Mouse (Mus musculus): Measurements from ENCODE around the gene Grin1.

Gene Grin1

DNA sequence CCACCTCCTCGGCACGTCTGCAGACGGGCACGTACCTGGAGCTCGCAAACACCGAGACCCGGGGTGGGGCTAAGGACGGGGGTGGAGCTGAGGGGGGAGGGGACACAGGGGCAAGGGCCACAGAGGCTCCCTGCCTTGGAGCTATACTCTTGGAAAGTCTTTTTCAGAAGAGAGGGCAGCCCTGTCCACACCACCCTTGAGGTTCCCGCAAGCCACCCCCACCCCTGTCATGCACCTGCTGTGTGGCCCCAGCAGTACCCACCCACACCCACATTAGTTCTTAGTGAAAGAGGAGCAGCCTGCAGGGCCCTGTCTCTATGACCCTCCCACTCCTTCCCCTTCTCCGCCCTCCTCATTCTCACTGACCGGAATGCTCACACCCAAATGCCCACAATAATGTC is 7.5 kb downstream of the Grin1 start:
- no peak for DNase-seq

DNA sequence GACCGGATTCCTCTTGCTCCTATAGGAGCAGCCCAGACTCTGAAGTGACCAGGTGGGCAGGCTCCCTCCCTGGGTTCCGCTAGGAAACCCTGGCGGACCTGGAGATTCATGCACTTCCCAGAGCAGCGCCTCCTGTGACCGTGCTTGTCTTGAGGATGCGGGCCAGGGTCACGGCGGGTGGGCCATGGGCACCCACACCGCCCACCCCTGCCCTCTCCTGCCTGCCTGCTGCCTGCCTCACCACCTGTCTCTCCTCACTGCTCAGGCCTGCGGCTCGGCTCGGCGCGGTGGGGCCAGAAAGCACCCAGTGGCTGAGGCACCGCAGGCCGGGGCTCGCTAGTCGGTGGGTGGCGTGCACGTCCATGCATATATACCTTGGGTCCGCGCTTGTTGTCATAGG is 8.0 kb downstream of the Grin1 start:
- no peak for DNase-seq

DNA sequence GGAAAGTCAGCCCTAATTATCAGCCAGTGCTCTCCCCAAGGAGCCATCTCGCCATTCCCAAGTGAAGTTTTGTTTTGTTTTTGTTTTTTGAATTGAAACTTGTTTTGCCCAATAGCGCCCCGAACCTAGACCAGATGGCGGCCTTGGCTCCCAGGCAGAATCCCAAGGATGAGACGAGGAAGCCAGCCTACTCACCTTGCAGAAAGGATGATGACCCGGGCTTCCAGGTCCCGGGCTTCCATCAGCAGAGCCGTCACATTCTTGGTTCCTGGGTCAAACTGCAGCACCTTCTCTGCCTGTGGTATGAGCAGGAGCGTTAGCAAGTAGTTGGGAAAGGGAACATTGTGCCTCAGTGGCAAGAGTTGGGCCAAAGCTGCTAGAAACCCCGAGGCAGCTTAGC is 8.8 kb downstream of the Grin1 start:
- DNase-seq: no peak

DNA sequence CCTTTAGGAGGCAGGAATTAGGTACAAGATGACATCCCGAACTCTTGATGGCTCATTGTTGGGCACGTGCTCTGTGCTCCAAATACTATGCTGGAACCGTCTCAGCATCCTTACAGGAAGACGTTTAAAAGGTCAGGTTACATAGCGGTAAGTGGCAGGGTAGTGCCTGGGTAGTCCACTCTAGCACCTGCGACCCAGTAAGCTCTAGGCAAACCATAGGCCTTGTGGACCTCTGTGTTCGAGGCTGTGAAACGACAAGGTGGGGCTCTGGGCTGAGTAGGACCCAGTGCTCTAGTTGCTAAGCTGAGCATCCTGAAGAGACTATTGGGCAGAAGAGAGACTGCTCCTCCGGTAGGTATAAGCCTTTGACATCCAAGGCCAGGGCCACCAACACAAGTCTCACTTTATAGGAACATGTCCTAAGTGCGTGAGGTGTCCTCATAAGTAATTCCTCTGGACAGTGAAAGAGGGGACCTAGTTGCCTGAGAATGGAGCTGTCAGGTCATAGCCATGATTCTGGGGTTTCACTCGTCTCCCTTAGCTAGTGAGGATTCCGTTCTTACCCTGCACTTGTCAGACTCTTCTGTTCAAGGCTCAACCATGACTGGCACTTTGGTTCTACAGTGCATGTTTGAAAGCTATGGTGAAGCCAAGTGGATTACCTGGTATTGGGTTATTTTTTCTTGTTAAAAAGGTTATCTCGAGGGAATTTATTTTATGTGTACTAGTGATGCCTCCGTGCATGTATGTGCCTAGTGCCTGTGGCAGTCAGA is 13.2 kb downstream of the Grin1 start:
- no peak for DNase-seq

DNA sequence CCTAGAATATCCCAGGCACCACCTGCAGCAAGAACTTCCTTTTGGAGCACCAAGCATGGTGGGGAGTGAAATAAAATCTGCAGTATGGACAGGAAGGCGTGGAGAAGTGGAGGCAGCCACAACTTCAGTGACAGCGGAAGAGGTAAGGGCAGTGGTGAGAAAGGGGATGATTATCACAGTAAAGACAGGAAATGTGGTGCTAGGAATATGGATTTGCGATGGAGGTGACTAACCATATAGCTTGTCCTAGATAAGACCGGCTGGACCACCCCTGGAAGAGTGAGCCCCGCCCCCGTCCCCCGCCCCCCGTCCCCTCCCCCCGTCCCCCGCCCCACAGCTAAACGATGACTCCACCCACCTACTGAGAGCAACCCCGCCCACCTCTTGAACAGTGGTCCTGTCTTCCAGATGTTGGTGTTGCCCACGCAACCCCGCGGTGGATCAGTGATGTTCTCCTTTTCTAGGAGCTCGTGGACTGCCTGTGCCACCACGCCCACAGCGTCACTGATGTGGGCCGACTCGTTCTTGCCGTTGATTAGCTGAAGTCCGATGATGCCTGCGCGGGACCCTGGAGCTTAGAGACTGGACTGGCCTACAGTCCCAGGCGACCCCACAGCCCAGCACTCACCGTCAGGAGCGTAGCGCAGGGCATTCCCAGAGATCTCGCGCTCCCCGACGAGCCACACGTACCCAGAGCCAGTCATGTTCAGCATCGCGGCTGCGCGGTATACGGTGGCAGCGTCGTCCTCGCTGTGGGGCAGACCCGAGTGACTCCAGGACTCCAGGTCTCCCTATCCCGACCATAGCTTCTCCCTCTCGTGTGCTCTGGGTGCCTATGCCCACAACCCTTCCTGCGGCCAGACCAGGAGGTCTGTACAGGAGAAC is 14.1 kb downstream of the Grin1 start:
- peak in 1 of 2 experiments; percentile 40 for DNase-seq

DNA sequence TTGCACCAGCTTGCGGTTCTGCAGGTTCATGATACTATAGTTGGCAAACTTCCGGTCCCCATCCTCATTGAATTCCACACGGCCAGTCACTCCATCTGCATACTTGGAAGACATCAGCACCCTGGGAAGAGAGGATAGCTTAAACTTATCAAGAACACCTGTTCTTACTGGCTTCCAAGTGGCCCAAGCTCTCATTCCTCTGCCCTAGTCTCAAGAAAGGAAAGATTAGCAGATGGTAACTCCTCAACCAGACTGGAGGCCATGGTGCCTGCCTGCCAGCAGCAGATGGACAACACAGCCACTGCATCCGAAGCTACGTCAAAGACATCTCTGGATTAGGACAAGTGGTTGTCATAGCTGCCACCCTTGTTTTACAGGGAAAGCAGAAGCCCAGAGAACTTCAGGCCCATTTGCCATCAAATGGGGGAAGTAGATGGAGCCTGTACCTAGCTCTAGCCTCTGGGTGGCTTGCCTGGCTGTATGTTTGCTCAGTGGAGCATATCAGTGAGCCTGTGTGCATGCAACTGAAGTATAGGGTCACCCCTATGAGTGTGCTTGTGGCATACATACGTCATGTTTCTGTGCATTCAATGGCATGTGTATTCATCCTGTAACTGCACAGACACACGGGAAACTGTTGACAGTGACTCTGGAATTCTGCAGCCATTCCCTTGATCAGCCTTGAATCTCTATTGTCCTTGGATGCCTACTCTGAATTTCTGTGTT is 14.9 kb downstream of the Grin1 start:
- no peak for DNase-seq

DNA sequence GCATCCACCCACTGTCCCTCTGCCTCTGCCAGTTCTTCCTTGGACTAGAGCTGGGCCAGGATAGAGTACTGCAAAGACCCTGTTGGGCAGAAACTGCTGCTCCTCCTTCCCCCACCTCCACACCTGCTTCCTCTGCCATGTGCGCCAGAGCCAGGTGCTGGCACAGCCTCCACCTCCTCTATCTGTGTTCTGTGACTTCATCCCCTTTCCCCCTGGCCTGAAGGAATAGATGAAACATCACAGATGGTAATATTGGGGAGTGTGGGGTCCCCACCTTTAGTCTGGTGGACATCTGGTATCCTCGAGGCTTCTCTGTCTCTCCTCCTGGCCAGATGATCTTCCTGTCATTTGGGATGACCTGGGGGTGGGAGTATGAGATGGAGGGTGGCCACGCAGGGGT is 15.5 kb downstream of the Grin1 start:
- no peak for DNase-seq

DNA sequence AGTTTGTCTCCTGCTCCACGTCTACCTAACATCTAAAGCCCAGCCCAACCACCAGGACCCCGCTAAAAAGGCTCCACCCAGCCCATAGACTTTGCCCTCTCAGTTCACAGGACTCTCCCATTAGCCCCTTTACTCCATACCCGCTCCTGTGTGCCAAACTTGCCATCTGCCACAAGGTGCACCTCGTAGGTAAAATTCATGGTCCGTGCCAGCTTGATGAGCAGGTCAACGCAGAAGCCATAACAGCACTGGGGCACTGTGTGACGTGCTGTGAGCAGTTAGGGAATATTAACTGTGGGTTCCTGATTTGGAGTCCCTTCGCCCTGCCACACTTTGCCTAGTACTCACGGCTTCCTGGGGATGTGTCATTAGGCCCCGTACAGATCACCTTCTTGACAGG is 20.9 kb downstream of the Grin1 start:
- DNase-seq: no peak

DNA sequence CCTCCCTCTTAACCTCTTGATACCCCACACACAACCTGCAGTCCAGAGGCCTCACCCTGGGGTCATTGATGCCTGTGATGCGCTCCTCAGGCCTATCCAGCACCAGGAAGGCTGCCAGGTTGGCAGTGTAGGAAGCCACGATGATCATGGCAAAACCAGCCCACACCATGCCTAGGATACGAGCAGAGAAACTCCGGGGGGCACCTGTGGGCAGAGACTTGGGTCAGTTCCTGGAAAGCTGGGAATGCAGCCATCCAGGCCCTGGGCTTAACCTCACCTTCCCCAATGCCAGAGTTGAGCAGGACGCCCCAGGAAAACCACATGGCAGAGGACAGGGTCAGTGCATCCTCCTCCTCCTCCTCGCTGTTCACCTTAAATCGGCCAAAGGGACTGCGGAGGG is 21.9 kb downstream of the Grin1 start:
- DNase-seq: no peak

DNA sequence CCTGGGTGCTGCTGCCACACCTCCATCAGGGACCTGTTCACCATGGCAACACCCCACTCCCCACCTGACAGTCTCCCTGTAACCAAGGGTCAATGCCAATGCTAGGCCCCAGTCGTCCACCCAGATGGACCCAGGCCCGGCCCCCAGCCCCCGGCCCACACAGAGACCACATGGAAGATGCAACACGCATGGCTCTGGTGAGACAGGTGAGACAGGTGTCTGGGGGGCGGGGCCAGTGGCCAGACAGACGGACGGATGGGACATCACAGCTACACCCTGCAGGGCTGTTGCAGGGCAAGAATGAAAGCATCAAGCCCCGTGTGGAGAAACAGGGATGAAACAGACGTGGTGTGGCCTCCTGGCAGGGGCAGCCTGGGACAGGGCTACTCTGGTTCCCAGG is 25.3 kb downstream of the Grin1 start:
- DNase-seq: no peak

DNA sequence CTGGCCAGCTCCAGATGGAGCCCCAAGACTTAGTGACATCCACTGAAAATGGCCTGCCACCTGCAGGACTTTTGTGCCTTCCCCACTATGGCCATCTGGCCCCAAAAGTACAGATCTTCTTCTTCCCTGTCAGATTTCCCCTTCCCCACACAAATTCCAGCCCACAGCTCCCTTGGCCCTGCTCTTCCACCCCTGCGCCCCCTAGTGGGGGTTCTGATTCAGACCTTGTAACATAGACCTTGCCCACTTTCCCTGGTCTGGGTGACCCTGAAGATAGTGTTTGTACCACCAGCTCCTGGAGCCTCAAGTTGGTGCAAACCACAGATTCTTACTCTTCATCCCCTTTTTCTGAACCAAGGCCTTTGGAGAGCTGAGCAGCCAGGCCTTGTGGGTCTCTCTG is 26.1 kb downstream of the Grin1 start:
- peak; percentile 70 to 94 for DNase-seq

DNA sequence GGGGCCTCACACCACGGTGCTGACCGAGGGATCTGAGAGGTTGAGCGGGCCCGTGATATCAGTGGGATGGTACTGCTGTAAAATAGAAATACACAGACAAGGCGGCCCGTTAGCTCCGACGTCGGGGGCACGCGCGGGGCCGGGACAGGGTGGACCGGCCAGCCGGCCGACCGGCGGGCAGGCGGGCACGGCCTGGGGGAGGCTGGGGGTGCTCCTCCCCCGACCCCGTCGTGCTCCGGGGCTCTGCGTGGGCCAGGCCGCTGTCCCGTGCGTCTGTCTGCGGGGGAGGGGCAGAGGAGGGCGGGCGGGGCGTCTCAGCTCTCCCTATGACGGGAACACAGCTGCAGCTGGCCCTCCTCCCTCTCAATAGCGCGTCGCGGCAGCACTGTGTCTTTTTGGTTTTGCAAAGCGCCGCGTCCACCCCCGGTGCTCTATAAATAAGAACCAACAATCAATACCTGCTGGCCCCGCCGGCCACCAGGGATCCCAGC is 26.9 kb downstream of the Grin1 start:
- peak in 1 of 2 experiments; percentile 44 for DNase-seq

DNA sequence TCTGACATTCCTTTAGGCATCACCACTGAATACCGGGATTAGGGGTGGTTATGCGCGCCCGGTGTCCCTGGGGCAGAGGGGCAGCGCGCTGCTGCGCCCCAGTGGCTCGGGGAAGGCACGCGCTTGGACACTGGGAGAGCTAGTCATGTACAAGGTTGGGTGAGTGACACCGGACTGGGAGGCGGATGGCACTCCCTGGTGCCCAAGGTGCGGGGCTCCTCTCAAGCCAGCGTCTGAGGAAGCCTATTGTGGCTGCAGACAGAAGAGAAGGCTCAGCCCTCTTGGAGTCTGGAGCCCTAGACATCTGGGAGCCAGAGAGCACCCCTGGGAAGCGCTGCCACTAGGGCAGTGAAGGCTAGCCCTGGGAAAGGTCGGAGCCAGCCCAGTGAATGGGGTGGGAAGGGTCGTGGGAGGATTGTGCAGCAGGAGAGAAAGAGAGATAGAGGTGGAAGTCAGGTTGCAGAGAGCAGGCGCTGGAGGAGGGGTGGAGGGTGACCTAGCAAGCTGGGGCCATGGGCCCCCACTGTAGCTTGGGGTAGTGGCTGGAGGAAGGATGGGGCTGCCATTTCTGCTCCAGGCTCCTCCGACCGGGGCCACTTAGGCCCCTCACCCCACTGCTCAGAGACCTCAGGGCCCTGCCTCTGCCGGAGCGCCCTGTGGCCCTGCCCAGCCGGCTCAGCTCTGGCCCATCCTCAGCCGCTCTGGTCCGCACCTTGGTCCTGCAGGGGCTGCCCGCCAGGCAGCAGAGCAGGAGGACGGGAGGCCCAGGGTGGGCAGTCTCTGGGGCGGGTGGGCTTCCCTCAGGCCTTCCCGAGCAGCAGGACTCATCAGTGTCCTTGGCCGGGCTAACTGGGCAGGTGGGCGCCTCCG is 27.6 kb downstream of the Grin1 start:
- peak in 1 of 2 experiments; percentile 51 for DNase-seq

DNA sequence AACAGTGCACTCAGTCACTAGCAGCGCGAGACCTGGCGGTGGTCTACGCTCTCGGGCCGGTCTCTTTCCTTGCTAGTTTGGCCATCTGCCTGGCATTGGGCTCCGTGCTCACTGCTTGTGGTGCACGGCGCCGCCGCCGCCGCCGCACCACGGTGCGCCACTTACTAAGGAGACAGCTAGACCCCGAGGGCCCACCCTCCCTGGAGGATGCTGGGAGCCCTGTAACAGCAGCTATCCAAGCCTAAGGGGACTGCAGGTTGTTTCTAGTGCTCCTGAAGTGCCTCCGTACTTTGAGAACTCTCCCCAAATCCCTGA is 28.2 kb downstream of the Grin1 start:
- DNase-seq: peak in 1 of 2 experiments; percentile 47

DNA sequence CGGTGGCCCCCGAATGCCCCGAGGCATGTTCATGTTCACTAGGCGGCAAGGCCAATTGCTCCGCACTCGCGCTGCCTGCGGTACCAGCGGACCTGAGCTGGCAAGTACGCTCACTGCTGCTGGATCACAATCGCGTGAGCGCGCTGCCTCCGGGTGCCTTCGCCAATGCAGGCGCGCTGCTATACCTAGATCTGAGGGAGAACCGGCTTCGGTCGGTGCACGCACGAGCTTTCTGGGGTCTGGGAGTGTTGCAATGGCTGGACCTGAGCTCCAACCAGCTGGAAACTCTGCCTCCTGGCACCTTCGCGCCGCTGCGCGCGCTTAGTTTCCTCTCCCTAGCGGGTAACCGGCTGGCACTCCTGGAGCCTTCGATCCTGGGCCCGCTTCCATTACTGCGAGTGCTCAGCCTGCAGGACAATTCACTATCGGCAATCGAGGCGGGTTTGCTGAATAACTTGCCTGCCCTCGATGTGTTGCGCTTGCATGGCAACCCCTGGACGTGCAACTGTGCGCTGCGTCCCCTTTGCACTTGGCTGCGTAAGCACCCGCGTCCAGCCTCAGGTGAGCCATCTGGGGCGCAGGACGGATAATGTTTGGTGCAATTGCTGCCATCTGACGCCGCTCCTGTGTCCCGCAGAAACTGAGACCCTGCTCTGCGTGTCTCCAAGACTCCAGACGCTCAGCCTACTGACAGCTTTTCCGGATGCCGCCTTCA is 28.7 kb downstream of the Grin1 start:
- DNase-seq: peak; percentile 29 to 50

DNA sequence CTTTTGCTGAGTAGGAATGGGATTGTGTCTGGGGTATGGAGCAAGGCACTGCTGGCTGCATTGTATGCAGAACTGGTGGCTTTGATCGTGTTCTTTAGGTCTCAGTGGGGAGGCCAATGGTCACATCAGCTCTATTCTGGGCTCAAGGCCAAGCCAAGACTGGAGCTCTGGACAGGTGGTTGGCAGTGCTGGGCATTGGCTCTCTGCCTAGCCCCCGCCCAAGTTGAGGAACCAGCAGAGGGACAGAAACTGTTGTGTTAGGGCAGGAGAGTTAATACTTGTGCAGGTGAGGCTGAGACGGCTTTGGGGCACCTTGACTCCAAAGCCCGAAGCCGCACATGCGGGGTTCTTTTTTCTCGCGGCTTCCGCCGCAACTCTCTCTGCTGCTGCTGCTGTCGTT is 29.3 kb downstream of the Grin1 start, which contains the start of gene Lrrc26:
TSS of gene Lrrc26 (plus strand) at position 265 of the 400 bp plus-strand sequence.
- peak; percentile 83 to 84 for DNase-seq

DNA sequence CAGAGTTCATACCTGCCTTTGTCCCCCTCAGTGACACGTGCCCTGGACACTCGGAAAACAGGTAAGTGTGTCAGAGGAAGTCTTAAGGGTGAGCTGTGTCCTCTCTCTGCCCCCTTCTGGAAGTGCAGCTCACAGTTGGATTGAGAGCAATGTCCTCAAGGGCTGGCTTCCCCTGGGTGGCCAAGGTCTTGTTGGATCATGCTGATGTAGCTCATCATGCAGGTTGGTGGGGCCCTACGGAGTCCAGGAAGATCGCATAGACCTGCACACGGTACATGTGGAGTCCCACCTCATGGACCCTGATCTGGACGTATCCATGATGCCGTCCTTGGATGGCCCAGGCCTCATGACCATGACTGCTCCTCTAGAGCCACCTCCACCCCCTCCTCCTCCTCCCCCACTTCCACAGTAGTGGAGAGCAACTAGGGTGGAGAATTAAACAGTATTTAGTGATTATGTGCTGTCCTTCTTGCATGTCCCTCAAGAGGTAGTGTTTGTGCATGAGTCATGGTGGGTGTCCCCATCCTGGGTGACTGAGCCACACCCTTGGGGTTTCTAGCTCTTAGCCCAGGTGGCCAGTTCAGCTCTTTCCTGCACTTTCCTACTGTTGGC is 30.1 kb downstream of the Grin1 start:
- no peak for DNase-seq

DNA sequence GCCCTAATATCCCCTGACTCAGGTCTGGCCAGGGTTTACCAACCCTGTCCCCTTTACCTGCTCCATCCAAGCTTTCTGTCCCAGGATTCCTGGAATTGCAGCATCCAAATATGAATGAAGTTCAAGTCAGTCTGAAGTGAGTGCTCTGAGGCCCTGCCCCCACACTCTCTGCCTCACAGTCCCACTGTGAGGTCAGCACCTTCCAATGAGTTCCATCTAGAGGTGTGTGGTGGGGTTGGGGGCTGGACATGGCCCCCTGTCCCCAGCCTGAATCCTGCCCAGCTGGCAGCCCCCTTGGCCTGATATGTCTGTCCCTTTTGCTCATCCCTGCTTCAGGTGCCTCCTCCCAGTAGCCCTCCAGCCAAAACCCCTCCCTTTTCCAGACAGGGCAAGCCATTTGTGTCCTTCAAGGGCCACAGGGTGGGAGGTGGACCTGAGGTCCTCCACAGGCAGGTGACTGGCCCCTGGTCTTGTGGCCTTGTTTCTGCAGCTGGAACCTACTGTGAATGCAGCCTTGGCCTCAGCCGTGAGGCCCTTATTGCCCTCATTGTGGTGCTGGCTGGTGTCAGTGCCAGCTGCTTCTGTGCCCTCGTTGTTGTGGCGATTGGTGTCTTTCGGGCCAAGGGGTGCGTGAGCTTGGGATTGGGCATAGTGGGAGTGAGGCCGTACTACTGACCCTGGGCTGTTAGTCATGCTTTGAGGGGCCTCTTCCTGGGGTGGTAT is 30.9 kb downstream of the Grin1 start, which contains the start of gene Tmem210:
TSS of gene Tmem210 (plus strand) at position 219 of the 723 bp plus-strand sequence.
- no peak for DNase-seq

DNA sequence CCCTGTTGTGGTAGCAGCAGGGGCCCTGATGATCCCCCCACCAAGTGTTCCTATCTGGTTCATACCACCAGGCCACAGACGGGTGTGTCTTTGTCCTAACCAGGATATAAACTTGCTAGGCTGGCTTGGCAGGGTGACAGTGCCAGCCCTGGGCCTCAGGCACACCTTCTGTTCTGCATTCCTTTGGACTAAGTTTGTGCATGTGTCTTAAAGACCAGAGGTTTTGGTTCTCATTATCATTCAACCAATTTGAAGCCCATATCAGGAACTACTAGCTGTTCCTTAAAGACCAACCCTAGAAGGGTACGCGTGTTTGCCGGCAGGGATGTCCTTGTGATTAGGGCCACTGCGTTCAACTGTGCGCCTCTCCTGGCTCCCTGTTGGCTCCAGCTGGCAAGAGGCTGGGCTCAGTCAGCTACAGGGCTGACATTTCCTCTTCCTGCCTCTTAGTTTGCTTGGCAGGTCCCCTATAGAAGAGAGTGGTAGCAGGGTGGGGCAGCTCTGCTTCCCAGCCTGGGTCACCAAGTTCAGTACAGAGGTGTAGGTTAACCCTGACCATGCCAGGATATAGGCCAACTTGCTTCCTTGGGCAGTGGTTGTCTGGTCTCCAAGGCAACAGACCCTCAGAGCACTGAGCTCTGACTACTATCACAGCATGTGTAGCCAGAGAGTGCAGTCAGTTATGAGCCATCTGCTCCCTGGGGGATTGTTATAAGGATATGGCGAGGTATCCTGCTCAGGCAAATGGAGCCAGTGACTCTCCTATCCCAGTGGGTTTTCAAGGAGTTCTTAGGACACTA is 31.9 kb downstream of the Grin1 start:
- DNase-seq: peak; percentile 45 to 61

All from kidney, postnatal 36 days (tissue).